Mouse (Mus musculus) MN1 (cell line): Measurements from ENCODE around the gene Cdc14b.

Experiments
- DNase-seq: peaks from one replicate; pipeline ENCODE4 v3.0.0-alpha.2; 2016; ENCODE audit warnings: low spot score

The Cdc14b gene

GRCm38 (mm10) chr13:64178000-64178399 is 97.1 kb downstream of the Cdc14b start:
- DNase-seq: no peak

- no peak for DNase-seq
Measured at GRCm38 (mm10) chr13:64169746-64170145, 105.3 kb downstream of the Cdc14b start.

- no peak for DNase-seq
Measured at GRCm38 (mm10) chr13:64163147-64163715, 111.9 kb downstream of the Cdc14b start.

GRCm38 (mm10) chr13:64162626-64163025 is 112.5 kb downstream of the Cdc14b start:
- DNase-seq: peak; percentile 40

- peak; percentile 67 for DNase-seq
Measured at GRCm38 (mm10) chr13:64161916-64162611, 113.0 kb downstream of the Cdc14b start.

- DNase-seq: peak; percentile 98
Measured at GRCm38 (mm10) chr13:64161548-64161915, 113.6 kb downstream of the Cdc14b start, which contains the start of gene Habp4. Habp4 (plus strand) TSS chr13:64161824.

- DNase-seq: peak; percentile 67
Measured at GRCm38 (mm10) chr13:64156966-64157365, 118.1 kb downstream of the Cdc14b start.

- no peak for DNase-seq
Measured at GRCm38 (mm10) chr13:64155171-64155571, 119.9 kb downstream of the Cdc14b start.

GRCm38 (mm10) chr13:64154651-64155050 is 120.4 kb downstream of the Cdc14b start:
- DNase-seq: no peak

- peak; percentile 79 for DNase-seq
Measured at GRCm38 (mm10) chr13:64153751-64154267, 121.3 kb downstream of the Cdc14b start.

- DNase-seq: peak; percentile 98
Measured at GRCm38 (mm10) chr13:64153083-64153682, 121.9 kb downstream of the Cdc14b start, which contains the start of gene Zfp367. Zfp367 (minus strand) TSS chr13:64153202.

- no peak for DNase-seq
Measured at GRCm38 (mm10) chr13:64152671-64153082, 122.4 kb downstream of the Cdc14b start.

- peak; percentile 85 for DNase-seq
Measured at GRCm38 (mm10) chr13:64152241-64152669, 122.8 kb downstream of the Cdc14b start.

GRCm38 (mm10) chr13:64150121-64150520 is 125.0 kb downstream of the Cdc14b start:
- DNase-seq: peak; percentile 34
